Mouse (Mus musculus) liver, postnatal 0 days (tissue): Measurements from ENCODE around the gene Rad50.

Experiments used
- CTCF ChIP-seq: sonication (generic); IDR thresholded peaks from 2 replicates; pipeline ENCODE4 v1.5.1; 2016; ENCODE audit warnings: antibody characterized with exemption, low read depth
- EP300 ChIP-seq: IDR thresholded peaks from 2 replicates; pipeline ENCODE4 v1.6.1; 2016; ENCODE audit warnings: antibody characterized with exemption, low read depth, mild to moderate bottlenecking

DNA sequence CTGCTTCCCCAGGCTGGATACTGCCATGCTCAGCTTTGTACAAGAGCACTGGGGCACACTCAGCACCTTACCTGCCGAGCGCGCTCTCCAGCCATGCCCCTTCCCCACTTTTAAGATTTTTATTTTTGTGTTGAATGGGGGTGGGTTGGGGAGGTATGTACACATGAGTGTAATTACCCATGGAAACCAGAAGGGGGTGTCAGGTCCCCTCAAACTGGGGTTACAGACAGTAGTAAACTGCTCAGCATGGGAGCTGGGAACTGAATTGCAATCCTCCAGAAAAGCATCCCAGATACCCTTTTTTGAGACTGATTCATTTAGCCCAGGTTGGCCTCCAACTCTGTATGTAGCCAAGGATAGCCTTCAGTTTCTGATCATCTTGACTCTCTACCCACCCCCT, 102.1 kb downstream of the Rad50 start:
- TF ChIP-seq CTCF (no peak; the same call in 1 of the 2 replicates), EP300 (no peak)
